Mouse (Mus musculus): ENCODE measurements at regions not wholly inside any gene's neighbourhood (a gene's known extent, or its start where the extent isn't known, plus 50 kb on each side); places are given as distances from the start of the nearest gene placed in this dataset.
"Not testable (repeated sequence)": the region's sequence is repeated elsewhere in the genome, so short reads cannot be mapped to it uniquely, and the experiment has no call there.

GRCm38 (mm10) chr3:134330943-134331342, 94.7 kb downstream of the Cxxc4 start:
- peak; percentile 1 to 9 for DNase-seq

- DNase-seq, result peak; percentile 19 to 30
Measured at GRCm38 (mm10) chr3:134331499-134332153, 95.3 kb downstream of the Cxxc4 start.

GRCm38 (mm10) chr3:134339093-134339695, 102.9 kb downstream of the Cxxc4 start:
- DNase-seq, result not testable (repeated sequence)

- no peak for DNase-seq
Measured at GRCm38 (mm10) chr3:134365948-134366347, 129.7 kb downstream of the Cxxc4 start.

DNA sequence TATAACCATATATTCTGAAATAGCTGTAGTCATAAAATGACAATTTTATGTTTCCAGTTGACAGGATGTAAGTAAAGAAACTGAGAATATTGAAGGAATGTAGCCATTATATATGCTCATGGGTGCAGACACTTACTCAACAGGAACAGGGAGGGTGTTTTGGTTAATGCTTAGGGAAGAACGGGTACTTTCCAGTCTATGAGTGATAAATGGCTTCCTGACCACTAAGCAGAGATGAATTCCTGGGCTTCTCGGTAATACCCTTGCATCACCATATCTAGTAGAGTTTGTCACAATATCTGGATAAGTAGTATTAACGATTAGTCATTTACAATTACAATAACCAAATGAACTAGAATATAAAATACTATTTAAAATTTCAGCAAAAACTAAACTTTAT, 130.5 kb downstream of the Cxxc4 start:
- DNase-seq, result no peak

GRCm38 (mm10) chr3:134368591-134368990, 132.3 kb downstream of the Cxxc4 start:
- no peak for DNase-seq

- DNase-seq, result no peak
Measured at GRCm38 (mm10) chr3:134369126-134369525, 132.8 kb downstream of the Cxxc4 start.

DNA sequence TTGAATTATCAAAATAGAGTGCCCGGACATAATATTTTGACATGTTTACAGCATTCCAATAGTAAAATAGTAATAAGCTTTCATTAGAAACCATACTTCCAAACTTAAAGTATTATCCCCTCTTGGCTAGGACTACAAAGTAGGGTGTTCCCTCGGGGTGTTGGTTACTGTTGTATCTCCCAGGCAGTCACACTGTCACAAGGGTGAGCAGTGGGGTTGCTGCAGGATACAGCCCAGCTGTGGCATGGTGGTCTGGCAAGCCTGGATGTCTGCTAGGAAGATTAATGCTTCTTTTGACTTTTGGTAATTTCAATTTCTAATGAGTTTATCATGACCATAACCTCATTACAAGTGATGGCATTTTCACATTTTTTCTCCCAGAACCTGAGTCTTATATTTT, 143.3 kb downstream of the Cxxc4 start:
- no peak for DNase-seq

- peak; percentile 3 to 8 for DNase-seq
Measured at GRCm38 (mm10) chr3:134390472-134391336, 154.4 kb downstream of the Cxxc4 start.

GRCm38 (mm10) chr3:134400395-134401090, 164.3 kb downstream of the Cxxc4 start:
- DNase-seq, result no peak

GRCm38 (mm10) chr3:134415606-134416328, 179.5 kb downstream of the Cxxc4 start:
- DNase-seq, result no peak

GRCm38 (mm10) chr3:134427633-134428032, 191.3 kb downstream of the Cxxc4 start:
- DNase-seq, result no peak

DNA sequence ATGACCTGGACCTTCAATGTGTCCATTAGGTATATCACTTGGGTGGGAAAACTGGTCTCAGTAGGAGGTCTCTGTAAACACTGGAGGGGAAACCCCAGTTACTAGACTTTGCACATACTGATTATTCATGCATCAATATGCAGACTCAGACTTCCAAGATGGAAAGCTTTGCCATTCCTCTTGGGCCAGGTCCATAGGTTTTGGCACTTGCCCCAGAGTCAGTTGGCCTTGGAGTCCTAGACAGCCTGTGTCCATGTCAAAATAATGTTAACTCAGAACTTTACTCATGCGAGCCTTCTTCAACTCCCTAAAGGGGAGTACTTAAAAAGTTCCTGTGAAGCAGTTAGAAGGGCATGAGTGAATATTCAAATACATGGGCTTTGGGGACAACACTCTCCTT, 230.3 kb downstream of the Cxxc4 start:
- no peak for DNase-seq

DNA sequence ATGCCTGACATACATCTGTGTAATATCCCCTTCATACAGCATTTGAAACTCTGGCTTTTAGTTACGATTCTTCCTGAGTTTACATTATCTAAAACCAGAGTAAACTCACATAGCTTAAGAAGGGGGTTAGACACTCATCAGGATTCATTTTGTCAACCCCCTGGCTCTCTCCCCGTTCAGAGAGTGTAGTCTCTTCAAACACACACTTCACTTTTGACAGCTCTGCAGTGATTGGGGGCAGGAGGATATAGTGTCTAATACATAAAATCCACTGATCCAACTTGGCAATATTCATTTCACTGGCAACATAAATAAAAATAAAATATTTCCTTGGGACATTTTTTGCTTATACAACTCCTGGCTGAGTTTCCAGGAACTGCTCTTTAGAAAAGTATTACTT, 251.0 kb downstream of the Cxxc4 start:
- no peak for DNase-seq

DNA sequence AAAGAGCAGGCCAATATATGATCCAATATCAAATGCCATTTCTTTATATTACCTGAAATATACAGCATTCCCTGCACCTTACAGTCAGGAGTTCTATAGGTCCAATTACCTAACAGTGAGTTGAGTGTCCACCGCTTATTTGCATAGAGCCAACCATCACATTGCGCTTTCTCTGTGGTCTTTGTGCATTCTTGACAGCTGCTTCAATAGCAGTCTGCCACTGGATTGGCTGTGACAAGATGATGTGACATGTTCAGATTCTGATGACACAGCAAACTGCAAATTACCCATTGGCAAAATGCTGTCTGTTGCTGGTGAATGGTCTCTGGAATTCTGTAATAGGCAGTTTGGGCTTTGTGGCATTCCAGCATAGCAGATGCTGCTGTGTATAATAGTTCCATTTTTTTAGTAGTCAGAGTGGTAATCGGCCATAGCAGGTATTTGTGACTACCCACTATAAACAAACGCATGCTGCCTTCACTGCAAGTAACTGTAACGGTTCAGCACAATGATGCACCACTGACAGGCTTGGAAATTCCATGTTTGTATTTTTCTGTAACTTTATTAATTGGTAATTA, 253.8 kb downstream of the Cxxc4 start:
- DNase-seq, result no peak

DNA sequence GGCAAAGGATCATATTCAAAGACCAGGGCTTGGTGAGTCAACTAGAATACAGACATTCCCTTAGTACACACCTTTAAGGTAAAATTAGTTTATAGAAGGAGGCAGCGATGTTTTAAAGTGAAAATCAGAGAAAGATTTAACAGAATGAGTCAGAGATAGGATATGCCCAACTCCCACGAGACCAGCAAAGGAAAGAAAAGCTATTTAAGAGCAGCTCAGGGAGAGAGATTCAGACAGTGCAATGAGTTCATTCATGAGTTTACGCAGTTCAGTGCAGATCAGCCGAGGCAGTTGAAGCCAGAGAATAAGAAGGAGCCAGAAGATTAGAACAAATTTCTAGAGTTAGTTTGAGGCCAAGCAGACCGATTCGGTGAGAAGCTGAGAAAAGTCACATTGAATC, 273.4 kb downstream of the Cxxc4 start:
- DNase-seq, result no peak

GRCm38 (mm10) chr3:134525795-134526194, 289.5 kb downstream of the Cxxc4 start:
- no peak for DNase-seq

DNA sequence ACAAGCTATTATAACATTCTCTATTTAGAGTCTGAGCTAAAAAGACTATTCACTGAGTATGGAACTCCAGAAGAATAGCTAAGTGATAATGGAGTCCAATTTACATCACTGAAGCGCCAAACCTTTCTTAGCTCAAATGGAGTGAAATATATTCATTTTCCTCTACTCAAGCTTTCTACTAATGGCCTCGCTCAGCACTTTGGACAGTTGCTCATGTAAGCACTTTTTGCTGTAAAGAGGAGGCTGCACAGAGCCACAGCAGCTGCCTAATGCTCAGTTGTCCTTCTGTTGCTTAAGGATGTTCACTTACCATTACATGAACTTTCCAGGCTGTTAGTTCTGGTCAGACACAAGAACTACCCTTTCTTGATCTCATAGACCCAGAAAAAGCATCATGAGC, 268.7 kb upstream of the Tacr3 start:
- no peak for DNase-seq

DNA sequence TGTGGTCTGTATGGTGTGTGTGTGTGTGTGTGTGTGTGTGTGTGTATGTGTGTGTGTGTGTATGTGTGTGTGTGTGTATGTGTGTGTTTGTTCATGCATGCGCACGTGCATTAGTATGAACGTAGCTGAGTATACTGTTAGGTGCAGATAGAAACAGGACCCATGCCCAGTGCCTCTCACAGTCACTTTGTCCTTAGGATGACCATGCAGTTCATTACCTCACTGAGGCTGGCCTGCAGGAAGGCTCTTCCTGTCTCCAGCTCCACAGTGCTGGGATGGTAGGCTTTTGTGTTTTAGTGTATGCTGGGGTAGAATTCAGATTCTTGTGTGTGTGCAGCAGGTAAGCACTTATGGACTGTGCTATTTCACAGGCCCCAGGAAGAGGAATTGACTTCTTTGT, 250.0 kb upstream of the Tacr3 start:
- DNase-seq, result no peak

GRCm38 (mm10) chr3:134588630-134589029, 240.2 kb upstream of the Tacr3 start:
- no peak for DNase-seq

DNA sequence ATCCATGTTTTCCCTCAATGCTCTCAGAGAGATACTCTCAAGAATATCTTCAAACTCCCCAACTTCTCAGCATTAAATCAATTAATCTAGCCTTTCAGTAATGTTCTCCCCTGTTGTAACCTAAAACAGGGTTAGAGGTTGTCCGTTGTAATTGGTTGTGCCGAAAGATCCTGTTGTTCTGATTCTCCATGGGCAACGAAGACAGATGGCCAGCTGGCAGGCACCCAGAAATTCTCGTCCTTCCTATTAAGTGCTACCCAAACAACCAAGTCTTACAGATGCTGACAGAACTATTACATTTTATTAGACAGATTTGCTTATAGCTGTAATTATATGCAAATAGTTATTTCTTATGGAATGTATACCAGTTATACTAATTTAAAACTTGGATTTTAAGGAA, 225.9 kb upstream of the Tacr3 start:
- DNase-seq, result no peak

DNA sequence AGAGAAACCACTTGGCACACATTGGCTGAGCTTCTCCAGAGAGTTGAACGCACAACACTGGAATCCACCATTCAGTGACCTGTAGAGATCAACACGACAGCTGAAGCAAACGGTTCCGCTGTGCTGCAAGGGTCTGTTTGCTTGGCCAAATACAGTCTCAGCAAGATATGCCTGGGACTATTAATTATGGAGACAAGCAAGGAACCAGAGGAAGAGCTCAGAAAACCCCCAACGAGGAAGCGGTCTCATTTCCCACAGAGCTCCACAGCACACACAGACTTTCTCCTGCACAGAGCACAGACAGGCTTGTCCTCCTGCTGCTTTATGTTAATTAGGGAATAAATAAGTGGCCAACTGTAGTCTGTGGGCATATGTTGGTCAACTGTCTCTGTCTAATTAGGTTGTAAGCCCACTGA, 223.4 kb upstream of the Tacr3 start:
- DNase-seq, result no peak
